Mouse (Mus musculus): ENCODE results near the gene Olfr1353. TPM values are rescaled to one million over a fixed set of nuclear protein-coding genes. Genes with fewer than 3 reads are reported as not detected.
"Not testable (repeated sequence)": the region's sequence is repeated elsewhere in the genome, so short reads cannot be mapped to it uniquely, and the experiment has no call there.

The Olfr1353 gene
- polyA plus RNA-seq (2016; fragmentation: Nextera tagmentation; extraction: Ambion mirVana) = not detected in 2 replicates

GRCm38 (mm10) chr10:78963009-78963408, at the start of gene Olfr1353:
Gene Olfr1353, plus strand, starts transcription at chr10:78963309.
- H3K27ac ChIP-seq; H3K4me3 ChIP-seq; H3K27me3 ChIP-seq (replicated peaks); ATAC-seq; H3K9ac ChIP-seq; H3K36me3 ChIP-seq; H3K4me2 ChIP-seq; H3K4me1 ChIP-seq; H3K9me3 ChIP-seq (replicated peaks): not testable (repeated sequence)

- H3K27ac ChIP-seq; H3K4me1 ChIP-seq; H3K27me3 ChIP-seq (replicated peaks); H3K9ac ChIP-seq; H3K9me3 ChIP-seq (replicated peaks); H3K4me3 ChIP-seq; H3K4me2 ChIP-seq; H3K36me3 ChIP-seq; ATAC-seq: not testable (repeated sequence)
- 78% methylated on average over 1 of the region's 1 CpGs for WGBS (ENCODE audit: insufficient replicate concordance)
These were observed 12.8 kb upstream of the Olfr1353 start, which contains the start of gene Olfr8 for GRCm38 (mm10) chr10:78950336-78950735. Gene Olfr8, plus strand, starts transcription at chr10:78950636.

- Histone ChIP-seq H3K27me3 (replicated peaks) (no peaks in the 10 kb centered on the region), H3K9ac (no peak within 1 kb of the TSS), H3K27ac (no peak within 1 kb of the TSS), H3K4me2 (no peak within 1 kb of the TSS), H3K4me3 (no peak within 1 kb of the TSS), H3K36me3 (no peaks in the 10 kb centered on the region), H3K4me1 (no peaks in the 10 kb centered on the region), H3K9me3 (replicated peaks) (no peaks in the 10 kb centered on the region)
- ATAC-seq = no peak
These were observed 17.6 kb downstream of the Olfr1353 start, which contains the start of gene Olfr1352 for GRCm38 (mm10) chr10:78980750-78981149. Gene Olfr1352, plus strand, starts transcription at chr10:78981050.

GRCm38 (mm10) chr10:79012172-79012571, 49.1 kb downstream of the Olfr1353 start, which contains the start of gene Olfr1351:
Gene Olfr1351, plus strand, starts transcription at chr10:79012472.
- H3K4me2 ChIP-seq = no peak within 1 kb of the TSS
- H3K36me3 ChIP-seq = no peaks in the 10 kb centered on the region
- no peak within 1 kb of the TSS for H3K9ac ChIP-seq
- no peak for ATAC-seq
- H3K4me1 ChIP-seq = no peaks in the 10 kb centered on the region
- H3K27me3 ChIP-seq (replicated peaks) = no peaks in the 10 kb centered on the region
- H3K9me3 ChIP-seq (replicated peaks) = no peaks in the 10 kb centered on the region
- H3K27ac ChIP-seq = no peak within 1 kb of the TSS
- H3K4me3 ChIP-seq = no peak within 1 kb of the TSS
- whole genome bisulfite sequencing (ENCODE audit: insufficient replicate concordance) = 73% methylated on average over 1 of the region's 1 CpGs

Other genes with a start within 250 kb of the Olfr1353 start
- not detected in 2 replicates for gene Casp14, start 245.0 kb upstream of the Olfr1353 start, polyA plus RNA-seq (2016; fragmentation: Nextera tagmentation; extraction: Ambion mirVana)
- gene Ccdc105, start 210.2 kb upstream of the Olfr1353 start, polyA plus RNA-seq (2016; fragmentation: Nextera tagmentation; extraction: Ambion mirVana) = not detected in 2 replicates
- 0.61 and 0.78 TPM in 2 replicates for gene Slc1a6, start 182.8 kb upstream of the Olfr1353 start, polyA plus RNA-seq (2016; fragmentation: Nextera tagmentation; extraction: Ambion mirVana)
- gene Olfr1356, start 111.1 kb upstream of the Olfr1353 start, polyA plus RNA-seq (2016; fragmentation: Nextera tagmentation; extraction: Ambion mirVana) = not detected in 2 replicates
- gene Olfr1355, start 87.8 kb upstream of the Olfr1353 start, polyA plus RNA-seq (2016; fragmentation: Nextera tagmentation; extraction: Ambion mirVana) = not detected in 2 replicates
- gene Olfr1354, start 50.1 kb upstream of the Olfr1353 start, polyA plus RNA-seq (2016; fragmentation: Nextera tagmentation; extraction: Ambion mirVana) = not detected in 2 replicates
- gene Olfr8, start 12.7 kb upstream of the Olfr1353 start, polyA plus RNA-seq (2016; fragmentation: Nextera tagmentation; extraction: Ambion mirVana) = not detected in 2 replicates
- not detected in 2 replicates for gene Olfr1352, start 17.7 kb downstream of the Olfr1353 start, polyA plus RNA-seq (2016; fragmentation: Nextera tagmentation; extraction: Ambion mirVana)
- gene Olfr1351, start 49.2 kb downstream of the Olfr1353 start, polyA plus RNA-seq (2016; fragmentation: Nextera tagmentation; extraction: Ambion mirVana) = not detected in 2 replicates
- gene Olfr57, start 65.4 kb downstream of the Olfr1353 start, polyA plus RNA-seq (2016; fragmentation: Nextera tagmentation; extraction: Ambion mirVana) = not detected in 2 replicates
- 5.8 and 6.0 TPM in 2 replicates for gene 2610008E11Rik, start 134.3 kb downstream of the Olfr1353 start, polyA plus RNA-seq (2016; fragmentation: Nextera tagmentation; extraction: Ambion mirVana)
- gene Vmn2r80, start 185.5 kb downstream of the Olfr1353 start, polyA plus RNA-seq (2016; fragmentation: Nextera tagmentation; extraction: Ambion mirVana) = not detected in 2 replicates